Mouse (Mus musculus): ENCODE data around the gene Aldh1a1. TPM values are rescaled to one million over a fixed set of nuclear protein-coding genes. Genes with fewer than 3 reads are reported as not detected.

The Aldh1a1 gene
- polyA plus RNA-seq, 1 experiment from 2014 or later, result 19.4 TPM

GRCm38 (mm10) chr19:20558952-20559351, 66.4 kb downstream of the Aldh1a1 start:
- Histone ChIP-seq H3K4me1 (ENCODE audit: control insufficient read depth, insufficient read depth, low read length) (no peaks in the 10 kb centered on the region), H3K27ac (ENCODE audit: low read length) (no peak overlapping the region), H3K9ac (ENCODE audit: low read depth, low read length) (no peak overlapping the region), H3K9me3 (replicated peaks; ENCODE audit: control insufficient read depth, low read length, poor library complexity, severe bottlenecking) (no peaks in the 10 kb centered on the region), H3K4me2 (ENCODE audit: low read length) (no peak overlapping the region), H3K27me3 (ENCODE audit: control insufficient read depth, insufficient read depth, low read depth, low read length) (no peaks in the 10 kb centered on the region), H3K4me3 (ENCODE audit: low read depth, low read length) (no peak overlapping the region), H3K36me3 (ENCODE audit: control insufficient read depth, insufficient read depth, low read length) (no peaks in the 10 kb centered on the region)
- 84% methylated on average over 3 of the region's 3 CpGs for WGBS
- no peak for ATAC-seq

GRCm38 (mm10) chr19:20559952-20560351, 67.4 kb downstream of the Aldh1a1 start:
- no peaks in the 10 kb centered on the region for H3K9me3 ChIP-seq (replicated peaks; ENCODE audit: control insufficient read depth, low read length, poor library complexity, severe bottlenecking)
- no peak overlapping the region for H3K9ac ChIP-seq (ENCODE audit: low read depth, low read length)
- no peak overlapping the region for H3K4me3 ChIP-seq (ENCODE audit: low read depth, low read length)
- H3K27ac ChIP-seq (ENCODE audit: low read length), result no peak overlapping the region
- no peak for ATAC-seq
- no peaks in the 10 kb centered on the region for H3K4me1 ChIP-seq (ENCODE audit: control insufficient read depth, insufficient read depth, low read length)
- no peaks in the 10 kb centered on the region for H3K36me3 ChIP-seq (ENCODE audit: control insufficient read depth, insufficient read depth, low read length)
- no peak overlapping the region for H3K4me2 ChIP-seq (ENCODE audit: low read length)
- no peaks in the 10 kb centered on the region for H3K27me3 ChIP-seq (ENCODE audit: control insufficient read depth, insufficient read depth, low read depth, low read length)
- whole genome bisulfite sequencing, result 92% methylated on average over 2 of the region's 2 CpGs

GRCm38 (mm10) chr19:20562396-20562795, 69.9 kb downstream of the Aldh1a1 start:
- no peak overlapping the region for H3K9ac ChIP-seq (ENCODE audit: low read depth, low read length)
- no peak overlapping the region for H3K4me3 ChIP-seq (ENCODE audit: low read depth, low read length)
- no peak for ATAC-seq
- H3K4me2 ChIP-seq (ENCODE audit: low read length), result no peak overlapping the region
- H3K27me3 ChIP-seq (ENCODE audit: control insufficient read depth, insufficient read depth, low read depth, low read length), result no peaks in the 10 kb centered on the region
- no peaks in the 10 kb centered on the region for H3K4me1 ChIP-seq (ENCODE audit: control insufficient read depth, insufficient read depth, low read length)
- H3K9me3 ChIP-seq (replicated peaks; ENCODE audit: control insufficient read depth, low read length, poor library complexity, severe bottlenecking), result no peaks in the 10 kb centered on the region
- no peaks in the 10 kb centered on the region for H3K36me3 ChIP-seq (ENCODE audit: control insufficient read depth, insufficient read depth, low read length)
- no peak overlapping the region for H3K27ac ChIP-seq (ENCODE audit: low read length)

GRCm38 (mm10) chr19:20566294-20566693, 73.8 kb downstream of the Aldh1a1 start:
- WGBS, result 83% methylated on average over 4 of the region's 4 CpGs
- no peaks in the 10 kb centered on the region for H3K27me3 ChIP-seq (ENCODE audit: control insufficient read depth, insufficient read depth, low read depth, low read length)
- no peak overlapping the region for H3K9ac ChIP-seq (ENCODE audit: low read depth, low read length)
- H3K36me3 ChIP-seq (ENCODE audit: control insufficient read depth, insufficient read depth, low read length), result no peaks in the 10 kb centered on the region
- no peak overlapping the region for H3K4me2 ChIP-seq (ENCODE audit: low read length)
- no peak overlapping the region for H3K4me3 ChIP-seq (ENCODE audit: low read depth, low read length)
- 0 out of 2 replicates have a peak, but pooled peaks have one; percentile 32 for ATAC-seq
- H3K27ac ChIP-seq (ENCODE audit: low read length), result no peak overlapping the region
- H3K9me3 ChIP-seq (replicated peaks; ENCODE audit: control insufficient read depth, low read length, poor library complexity, severe bottlenecking), result no peaks in the 10 kb centered on the region
- no peaks in the 10 kb centered on the region for H3K4me1 ChIP-seq (ENCODE audit: control insufficient read depth, insufficient read depth, low read length)

- WGBS, result 90% methylated on average over 2 of the region's 2 CpGs
- Histone ChIP-seq H3K4me1 (ENCODE audit: control insufficient read depth, insufficient read depth, low read length) (no peaks in the 10 kb centered on the region), H3K27me3 (ENCODE audit: control insufficient read depth, insufficient read depth, low read depth, low read length) (no peaks in the 10 kb centered on the region), H3K9ac (ENCODE audit: low read depth, low read length) (no peak overlapping the region), H3K27ac (ENCODE audit: low read length) (no peak overlapping the region), H3K4me2 (ENCODE audit: low read length) (no peak overlapping the region), H3K9me3 (replicated peaks; ENCODE audit: control insufficient read depth, low read length, poor library complexity, severe bottlenecking) (no peaks in the 10 kb centered on the region), H3K36me3 (ENCODE audit: control insufficient read depth, insufficient read depth, low read length) (no peaks in the 10 kb centered on the region), H3K4me3 (ENCODE audit: low read depth, low read length) (no peak overlapping the region)
- no peak for ATAC-seq
Measured at GRCm38 (mm10) chr19:20567039-20567438, 74.5 kb downstream of the Aldh1a1 start.

GRCm38 (mm10) chr19:20576984-20577383, 84.5 kb downstream of the Aldh1a1 start:
- Histone ChIP-seq H3K4me3 (ENCODE audit: low read depth, low read length) (no peak overlapping the region), H3K9ac (ENCODE audit: low read depth, low read length) (no peak overlapping the region)
- ATAC-seq, result no peak

GRCm38 (mm10) chr19:20577429-20577828, 84.9 kb downstream of the Aldh1a1 start:
- H3K9ac ChIP-seq (ENCODE audit: low read depth, low read length), result no peak overlapping the region
- H3K9me3 ChIP-seq (replicated peaks; ENCODE audit: control insufficient read depth, low read length, poor library complexity, severe bottlenecking), result no peaks in the 10 kb centered on the region
- ATAC-seq, result no peak
- H3K4me1 ChIP-seq (ENCODE audit: control insufficient read depth, insufficient read depth, low read length), result no peaks in the 10 kb centered on the region
- H3K27ac ChIP-seq (ENCODE audit: low read length), result no peak overlapping the region
- H3K36me3 ChIP-seq (ENCODE audit: control insufficient read depth, insufficient read depth, low read length), result no peaks in the 10 kb centered on the region
- H3K4me2 ChIP-seq (ENCODE audit: low read length), result no peak overlapping the region
- 85% methylated on average over 5 of the region's 5 CpGs for WGBS
- H3K4me3 ChIP-seq (ENCODE audit: low read depth, low read length), result no peak overlapping the region
- H3K27me3 ChIP-seq (ENCODE audit: control insufficient read depth, insufficient read depth, low read depth, low read length), result no peaks in the 10 kb centered on the region

More at GRCm38 (mm10) chr19:20576984-20577383, 84.5 kb downstream of the Aldh1a1 start:
- H3K9me3 ChIP-seq (replicated peaks; ENCODE audit: control insufficient read depth, low read length, poor library complexity, severe bottlenecking), result no peaks in the 10 kb centered on the region
- H3K27ac ChIP-seq (ENCODE audit: low read length), result no peak overlapping the region
- H3K4me2 ChIP-seq (ENCODE audit: low read length), result no peak overlapping the region
- no peaks in the 10 kb centered on the region for H3K36me3 ChIP-seq (ENCODE audit: control insufficient read depth, insufficient read depth, low read length)
- WGBS, result 79% methylated on average over 3 of the region's 3 CpGs
- no peaks in the 10 kb centered on the region for H3K27me3 ChIP-seq (ENCODE audit: control insufficient read depth, insufficient read depth, low read depth, low read length)
- H3K4me1 ChIP-seq (ENCODE audit: control insufficient read depth, insufficient read depth, low read length), result no peaks in the 10 kb centered on the region

GRCm38 (mm10) chr19:20599951-20600350, 107.4 kb downstream of the Aldh1a1 start:
- no peak overlapping the region for H3K4me2 ChIP-seq (ENCODE audit: low read length)
- H3K4me1 ChIP-seq (ENCODE audit: control insufficient read depth, insufficient read depth, low read length), result no peaks in the 10 kb centered on the region
- no peak overlapping the region for H3K9ac ChIP-seq (ENCODE audit: low read depth, low read length)
- no peak overlapping the region for H3K27ac ChIP-seq (ENCODE audit: low read length)
- ATAC-seq, result no peak
- H3K4me3 ChIP-seq (ENCODE audit: low read depth, low read length), result no peak overlapping the region
- H3K9me3 ChIP-seq (replicated peaks; ENCODE audit: control insufficient read depth, low read length, poor library complexity, severe bottlenecking), result no peaks in the 10 kb centered on the region
- no peaks in the 10 kb centered on the region for H3K27me3 ChIP-seq (ENCODE audit: control insufficient read depth, insufficient read depth, low read depth, low read length)
- H3K36me3 ChIP-seq (ENCODE audit: control insufficient read depth, insufficient read depth, low read length), result no peaks in the 10 kb centered on the region

GRCm38 (mm10) chr19:20601739-20602138, 109.2 kb downstream of the Aldh1a1 start:
- H3K27ac ChIP-seq (ENCODE audit: low read length), result no peak overlapping the region
- no peaks in the 10 kb centered on the region for H3K36me3 ChIP-seq (ENCODE audit: control insufficient read depth, insufficient read depth, low read length)
- WGBS, result 69% methylated on average over 3 of the region's 3 CpGs
- H3K4me1 ChIP-seq (ENCODE audit: control insufficient read depth, insufficient read depth, low read length), result no peaks in the 10 kb centered on the region
- H3K4me3 ChIP-seq (ENCODE audit: low read depth, low read length), result no peak overlapping the region
- no peaks in the 10 kb centered on the region for H3K9me3 ChIP-seq (replicated peaks; ENCODE audit: control insufficient read depth, low read length, poor library complexity, severe bottlenecking)
- no peaks in the 10 kb centered on the region for H3K27me3 ChIP-seq (ENCODE audit: control insufficient read depth, insufficient read depth, low read depth, low read length)
- ATAC-seq, result no peak
- no peak overlapping the region for H3K9ac ChIP-seq (ENCODE audit: low read depth, low read length)
- no peak overlapping the region for H3K4me2 ChIP-seq (ENCODE audit: low read length)

GRCm38 (mm10) chr19:20603212-20603611, 110.7 kb downstream of the Aldh1a1 start:
- no peak overlapping the region for H3K9ac ChIP-seq (ENCODE audit: low read depth, low read length)
- no peak overlapping the region for H3K4me2 ChIP-seq (ENCODE audit: low read length)
- H3K9me3 ChIP-seq (replicated peaks; ENCODE audit: control insufficient read depth, low read length, poor library complexity, severe bottlenecking), result no peaks in the 10 kb centered on the region
- H3K4me1 ChIP-seq (ENCODE audit: control insufficient read depth, insufficient read depth, low read length), result no peaks in the 10 kb centered on the region
- 83% methylated on average over 1 of the region's 1 CpGs for WGBS
- no peak for ATAC-seq
- no peak overlapping the region for H3K27ac ChIP-seq (ENCODE audit: low read length)
- no peaks in the 10 kb centered on the region for H3K27me3 ChIP-seq (ENCODE audit: control insufficient read depth, insufficient read depth, low read depth, low read length)
- H3K36me3 ChIP-seq (ENCODE audit: control insufficient read depth, insufficient read depth, low read length), result no peaks in the 10 kb centered on the region
- no peak overlapping the region for H3K4me3 ChIP-seq (ENCODE audit: low read depth, low read length)

Measured in midbrain, embryonic 16.5 days (tissue).